12 mouse cellular contexts compared by ENCODE assay signal in the genomic region with DNA sequence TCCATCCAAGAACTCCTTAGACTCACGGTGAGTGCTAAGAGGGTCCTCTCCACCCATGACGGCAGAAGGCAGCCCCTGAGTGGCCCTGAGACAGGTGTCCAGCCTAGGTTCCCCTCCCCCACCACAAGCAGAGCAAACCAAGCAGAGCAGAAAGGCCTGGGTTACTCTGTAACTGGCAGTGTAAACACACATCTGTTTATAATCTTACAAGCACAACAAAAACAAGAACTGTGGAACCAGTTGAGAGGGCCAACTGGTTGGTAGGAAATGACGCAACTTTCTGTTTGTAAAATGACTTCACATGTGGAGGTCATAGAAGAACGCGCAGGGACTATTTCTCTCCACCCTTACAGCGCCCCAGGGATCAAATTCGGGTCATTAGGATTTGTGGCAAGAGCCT. TPM values are rescaled to one million over a fixed set of nuclear protein-coding genes. Genes with fewer than 3 reads are reported as not detected.
A peak's percentile ranks its signal among the peaks of the same experiment; 100 is the strongest.
DNase-seq lines count a peak whose midpoint lies in the region; ATAC-seq and TF ChIP-seq lines count a peak whose summit lies in the region.
"Had no signal": no experiment of that assay in that cellular context is flagged by ENCODE, and none has a peak within 500 bp of the region (broad histone marks: within the 10 kb centered on the region; RNA-seq: fewer than 3 reads in every experiment).

No protein-coding gene starts in this region.

- TF ChIP-seq CTCF in liver, adult 2 months (IDR thresholded peaks at IDR 0.05; ENCODE audit: low read depth, low read length): no peak

- peaks cover 38% of the 10 kb centered on the region for H3K4me1 ChIP-seq in heart, embryonic 12.5 days (replicated peaks)
- H3K4me1 ChIP-seq in kidney, embryonic 15.5 days: peaks cover 29% of the 10 kb centered on the region
- H3K4me1 ChIP-seq in liver, adult 2 months (ENCODE audit: control insufficient read depth, insufficient read depth, low read length): peaks cover 23% of the 10 kb centered on the region; the same call in 1 of the 2 replicates
- H3K4me1 ChIP-seq: forebrain, embryonic 15.5 days had no signal

- ATAC-seq in heart, embryonic 12.5 days (ENCODE audit: insufficient number of reproducible peaks, low FRiP score): peak; percentile 43
- peak; percentile 79 for ATAC-seq in kidney, embryonic 15.5 days (replicated peaks; ENCODE audit: low FRiP score)
- ATAC-seq: forebrain, embryonic 15.5 days had no signal

- no peak overlapping the region for H3K4me3 ChIP-seq in heart, embryonic 12.5 days
- H3K4me3 ChIP-seq in kidney, embryonic 15.5 days (replicated peaks): no peak overlapping the region
- H3K4me3 ChIP-seq in liver, adult 2 months (ENCODE audit: insufficient read depth, low read depth, low read length): peak overlapping the region; percentile 21
- H3K4me3 ChIP-seq: forebrain, embryonic 15.5 days had no signal

- no peaks in the 10 kb centered on the region for H3K79me2 ChIP-seq in liver, adult 2 months (ENCODE audit: control insufficient read depth, insufficient read depth, low read length)

- H3K27me3 ChIP-seq in heart, embryonic 12.5 days (replicated peaks): no peaks in the 10 kb centered on the region
- H3K27me3 ChIP-seq in kidney, embryonic 15.5 days: no peaks in the 10 kb centered on the region
- no peaks in the 10 kb centered on the region for H3K27me3 ChIP-seq in liver, adult 2 months (ENCODE audit: control insufficient read depth, insufficient read depth, low read length)
- H3K27me3 ChIP-seq: forebrain, embryonic 15.5 days had no signal

- DNase-seq in heart, adult 11 months: no peak
- DNase-seq in NIH3T3 (ENCODE audit: low read depth): peak; percentile 67
- peak; percentile 99 for DNase-seq in liver, adult 2 months (ENCODE audit: extremely low read depth, low read depth, low spot score)
- DNase-seq in right cerebral cortex, adult 18-20 months: no peak
- DNase-seq in adrenal gland, postnatal 25 days: no peak
- no peak for DNase-seq in layer of hippocampus, adult 9-11 months
- DNase-seq: lung, postnatal 4 days had no signal

- peak overlapping the region; percentile 12; the same call in 1 of the 2 replicates for H3K4me2 ChIP-seq in heart, embryonic 12.5 days
- H3K4me2 ChIP-seq in kidney, embryonic 15.5 days: no peak overlapping the region
- H3K4me2 ChIP-seq: forebrain, embryonic 15.5 days had no signal

- WGBS in heart, embryonic 12.5 days: 52% methylated on average over 7 of the region's 7 CpGs
- 20% methylated on average over 7 of the region's 7 CpGs for WGBS in kidney, embryonic 15.5 days
- WGBS in liver, adult 2 months: 15% methylated on average over 7 of the region's 7 CpGs

- H3K36me3 ChIP-seq in heart, embryonic 12.5 days: no peaks in the 10 kb centered on the region
- H3K36me3 ChIP-seq in kidney, embryonic 15.5 days: no peaks in the 10 kb centered on the region
- no peaks in the 10 kb centered on the region for H3K36me3 ChIP-seq in liver, adult 2 months (ENCODE audit: control insufficient read depth, insufficient read depth, low read length)
- H3K36me3 ChIP-seq: forebrain, embryonic 15.5 days had no signal

- TF ChIP-seq POLR2A in liver, adult 2 months (IDR thresholded peaks at IDR 0.05; ENCODE audit: extremely low read depth, insufficient read depth, low read length): 0 out of 2 replicates have a peak, but pooled peaks have one; percentile 19

- H3K9me3 ChIP-seq in heart, embryonic 12.5 days (replicated peaks): no peaks in the 10 kb centered on the region
- no peaks in the 10 kb centered on the region for H3K9me3 ChIP-seq in kidney, embryonic 15.5 days (replicated peaks)
- H3K9me3 ChIP-seq: forebrain, embryonic 15.5 days had no signal

- peak overlapping the region; percentile 85 for H3K27ac ChIP-seq in heart, embryonic 12.5 days (ENCODE audit: poor library complexity, severe bottlenecking)
- peak overlapping the region; percentile 67 for H3K27ac ChIP-seq in kidney, embryonic 15.5 days
- H3K27ac ChIP-seq in liver, adult 2 months (replicated peaks; ENCODE audit: insufficient read depth, low read depth, low read length): peak overlapping the region; percentile 89
- H3K27ac ChIP-seq: forebrain, embryonic 15.5 days had no signal

- no peak overlapping the region for H3K9ac ChIP-seq in heart, embryonic 12.5 days
- H3K9ac ChIP-seq in kidney, embryonic 15.5 days: no peak overlapping the region
- peak overlapping the region; percentile 70 for H3K9ac ChIP-seq in liver, adult 2 months (ENCODE audit: low read depth, low read length)
- H3K9ac ChIP-seq: forebrain, embryonic 15.5 days had no signal

RNA-seq across cellular contexts. Expression of a gene that starts 15.1 kb away (rescaled TPM):
- 0.10 TPM in 1 of 2 replicates, not detected in the other for polyA plus RNA-seq in heart, embryonic 12.5 days (2016; fragmentation: Nextera tagmentation; extraction: Ambion mirVana)
- not detected in 2 replicates for polyA plus RNA-seq in kidney, embryonic 15.5 days (2015; fragmentation: Nextera tagmentation; extraction: Ambion mirVana)
- total RNA-seq in liver, adult 2 months (2014; rRNA removed): 0.27 and 0.28 TPM in 2 replicates
- 0.18 and 0.26 TPM in 2 replicates for polyA plus RNA-seq in liver, adult 2 months (2012; rRNA removed)
- 0.15 TPM in 1 of 2 replicates, not detected in the other for total RNA-seq in adrenal gland, postnatal 25 days (2021)
- total RNA-seq: heart, postnatal 25 days had no signal
- polyA plus RNA-seq: forebrain, embryonic 15.5 days; stomach, embryonic 16.5 days had no signal

RNA-seq across cellular contexts. Expression of a gene that starts 39.5 kb away (rescaled TPM):
- 1.1 and 1.2 TPM in 2 replicates for polyA plus RNA-seq in heart, embryonic 12.5 days (2016; fragmentation: Nextera tagmentation; extraction: Ambion mirVana)
- polyA plus RNA-seq in kidney, embryonic 15.5 days (2015; fragmentation: Nextera tagmentation; extraction: Ambion mirVana): 1.3 and 1.9 TPM in 2 replicates
- total RNA-seq in liver, adult 2 months (2014; rRNA removed): 0.55 and 0.60 TPM in 2 replicates
- polyA plus RNA-seq in liver, adult 2 months (2012; rRNA removed): 0.61 and 0.73 TPM in 2 replicates
- 2.8 TPM in 2 replicates for total RNA-seq in adrenal gland, postnatal 25 days (2021)

Comparison
In these comparisons a context has a peak if more than half of its experiments do, and no peak if none do; other contexts are left out.
1. DNase-seq: peak in NIH3T3 (single experiment) and liver, adult 2 months (single experiment); none in heart, adult 11 months (single experiment), right cerebral cortex, adult 18-20 months (single experiment), adrenal gland, postnatal 25 days (single experiment) and layer of hippocampus, adult 9-11 months (single experiment).
2. Peak in every context shown above with its lines, with median percentiles within 50 percentile points of each other: H3K27ac ChIP-seq.